9 mouse cellular contexts compared by ENCODE assay signal in genomic region chr17:32905239-32905638, GRCm38 (mm10). TPM values are rescaled to one million over a fixed set of nuclear protein-coding genes. Genes with fewer than 3 reads are reported as not detected.
A peak's percentile ranks its signal among the peaks of the same experiment; 100 is the strongest.
DNase-seq lines count a peak whose midpoint lies in the region; ATAC-seq and TF ChIP-seq lines count a peak whose summit lies in the region.
"Had no signal": no experiment of that assay in that cellular context is flagged by ENCODE, and none has a peak within 500 bp of the region (broad histone marks: within the 10 kb centered on the region; RNA-seq: fewer than 3 reads in every experiment).

No protein-coding gene starts in this region.

- no peak overlapping the region for H3K27ac ChIP-seq in forebrain, postnatal 0 days (ENCODE audit: low read depth, low read length)
- H3K27ac ChIP-seq in intestine, postnatal 0 days (ENCODE audit: low read depth, low read length) = no peak overlapping the region
- H3K27ac ChIP-seq in liver, embryonic 13.5 days = no peak overlapping the region

- ATAC-seq in forebrain, postnatal 0 days = no peak; the same call in 1 of the 2 replicates
- peak; percentile 78 for ATAC-seq in intestine, postnatal 0 days
- no peak for ATAC-seq in liver, embryonic 13.5 days (ENCODE audit: low read depth)

- peak overlapping the region; percentile 16; the same call in 1 of the 2 replicates for H3K4me3 ChIP-seq in forebrain, postnatal 0 days (ENCODE audit: low read depth, low read length)
- H3K4me3 ChIP-seq in intestine, postnatal 0 days (ENCODE audit: low read depth, low read length) = no peak overlapping the region
- no peak overlapping the region for H3K4me3 ChIP-seq in liver, embryonic 13.5 days (replicated peaks)
- H3K4me3 ChIP-seq: erythroblast, embryonic 14.5 days had no signal

- no peaks in the 10 kb centered on the region for H3K9me3 ChIP-seq in forebrain, postnatal 0 days (ENCODE audit: low read length)
- no peaks in the 10 kb centered on the region for H3K9me3 ChIP-seq in intestine, postnatal 0 days (ENCODE audit: control insufficient read depth)
- H3K9me3 ChIP-seq in liver, embryonic 13.5 days (replicated peaks) = no peaks in the 10 kb centered on the region

- no peaks in the 10 kb centered on the region for H3K27me3 ChIP-seq in forebrain, postnatal 0 days (ENCODE audit: insufficient read depth, low read length)
- no peaks in the 10 kb centered on the region for H3K27me3 ChIP-seq in intestine, postnatal 0 days (replicated peaks; ENCODE audit: control insufficient read depth, insufficient read depth, low read length)
- H3K27me3 ChIP-seq in liver, embryonic 13.5 days = 0 out of 2 replicates have a peak, but pooled peaks cover 3% of the 10 kb centered on the region

- H3K36me3 ChIP-seq in forebrain, postnatal 0 days (ENCODE audit: insufficient read depth) = no peaks in the 10 kb centered on the region
- no peaks in the 10 kb centered on the region for H3K36me3 ChIP-seq in intestine, postnatal 0 days (ENCODE audit: control insufficient read depth, insufficient read depth)
- H3K36me3 ChIP-seq in liver, embryonic 13.5 days = no peaks in the 10 kb centered on the region

- DNase-seq in right cerebral cortex, postnatal 10 days (ENCODE audit: low spot score in 2 of 2) = peak; percentile 25 to 44
- no peak for DNase-seq in right cerebral cortex, postnatal 25 days
- DNase-seq in cerebellum, adult 18-20 months = peak; percentile 63 to 72
- peak; percentile 44 for DNase-seq in forebrain, postnatal 0 days
- peak; percentile 16 for DNase-seq in liver, embryonic 13.5 days
- DNase-seq in natural killer cell, adult 2 months (ENCODE audit: low spot score in 2 of 2) = peak; percentile 32 to 46
- DNase-seq in thymus, postnatal 0 days (ENCODE audit: low spot score) = peak; percentile 57

- 10% methylated on average over 19 of the region's 19 CpGs for WGBS in forebrain, postnatal 0 days
- 15% methylated on average over 19 of the region's 19 CpGs for WGBS in intestine, postnatal 0 days
- 17% methylated on average over 19 of the region's 19 CpGs for WGBS in liver, embryonic 13.5 days (ENCODE audit: insufficient replicate concordance)

- H3K9ac ChIP-seq in forebrain, postnatal 0 days = peak overlapping the region; percentile 10
- H3K9ac ChIP-seq in intestine, postnatal 0 days (ENCODE audit: low read depth, low read length) = no peak overlapping the region
- H3K9ac ChIP-seq in liver, embryonic 13.5 days = no peak overlapping the region

- TF ChIP-seq CTCF in forebrain, postnatal 0 days (IDR thresholded peaks at IDR 0.05; ENCODE audit: low read depth) = peak; percentile 70
- TF ChIP-seq CTCF in intestine, postnatal 0 days (IDR thresholded peaks at IDR 0.05; ENCODE audit: low read depth) = peak; percentile 85

- peak overlapping the region; percentile 40 for H3K4me2 ChIP-seq in forebrain, postnatal 0 days (ENCODE audit: low read depth)
- peak overlapping the region; percentile 56 for H3K4me2 ChIP-seq in intestine, postnatal 0 days (replicated peaks; ENCODE audit: low read depth)
- H3K4me2 ChIP-seq in liver, embryonic 13.5 days = 0 out of 2 replicates have a peak overlapping the region, but pooled peaks have one; percentile 27

- no peaks in the 10 kb centered on the region for H3K4me1 ChIP-seq in forebrain, postnatal 0 days (ENCODE audit: insufficient read depth)
- H3K4me1 ChIP-seq in intestine, postnatal 0 days (replicated peaks; ENCODE audit: control insufficient read depth, insufficient read depth, low read length) = no peaks in the 10 kb centered on the region
- no peaks in the 10 kb centered on the region for H3K4me1 ChIP-seq in liver, embryonic 13.5 days (replicated peaks)

RNA-seq across cellular contexts. Expression of gene Cyp4f14, which starts 11.9 kb away (rescaled TPM):
- 0.31 and 0.62 TPM in 2 replicates for total RNA-seq in forebrain, postnatal 0 days (2014; rRNA removed)
- 0.38 and 0.48 TPM in 2 replicates for polyA plus RNA-seq in forebrain, postnatal 0 days (2015; fragmentation: Nextera tagmentation; extraction: Ambion mirVana)
- polyA plus RNA-seq in intestine, postnatal 0 days (2015; fragmentation: Nextera tagmentation; extraction: Ambion mirVana) = 1.7 and 1.9 TPM in 2 replicates
- polyA plus RNA-seq in liver, embryonic 13.5 days (2015; fragmentation: Nextera tagmentation; extraction: Ambion mirVana) = not detected in 2 replicates
- polyA plus RNA-seq in thymus, postnatal 0 days (2015; fragmentation: Nextera tagmentation; extraction: Ambion mirVana) = 0.06 and 0.17 TPM in 2 replicates
- polyA plus RNA-seq: erythroblast, embryonic 14.5 days had no signal

RNA-seq across cellular contexts. Expression of gene Zfp870, which starts 13.8 kb away (rescaled TPM):
- total RNA-seq in forebrain, postnatal 0 days (2014; rRNA removed) = 9.1 and 9.3 TPM in 2 replicates
- polyA plus RNA-seq in forebrain, postnatal 0 days (2015; fragmentation: Nextera tagmentation; extraction: Ambion mirVana) = 4.4 and 5.2 TPM in 2 replicates
- polyA plus RNA-seq in intestine, postnatal 0 days (2015; fragmentation: Nextera tagmentation; extraction: Ambion mirVana) = 2.9 and 3.0 TPM in 2 replicates
- polyA plus RNA-seq in liver, embryonic 13.5 days (2015; fragmentation: Nextera tagmentation; extraction: Ambion mirVana) = 1.9 and 2.0 TPM in 2 replicates
- polyA plus RNA-seq in thymus, postnatal 0 days (2015; fragmentation: Nextera tagmentation; extraction: Ambion mirVana) = 1.2 and 1.9 TPM in 2 replicates

RNA-seq across cellular contexts. Expression of gene Cyp4f13, which starts 42.0 kb away (rescaled TPM):
- total RNA-seq in forebrain, postnatal 0 days (2014; rRNA removed) = 6.9 and 7.1 TPM in 2 replicates
- polyA plus RNA-seq in forebrain, postnatal 0 days (2015; fragmentation: Nextera tagmentation; extraction: Ambion mirVana) = 6.9 and 7.8 TPM in 2 replicates
- 61.8 and 62.9 TPM in 2 replicates for polyA plus RNA-seq in intestine, postnatal 0 days (2015; fragmentation: Nextera tagmentation; extraction: Ambion mirVana)
- 4.0 and 5.0 TPM in 2 replicates for polyA plus RNA-seq in liver, embryonic 13.5 days (2015; fragmentation: Nextera tagmentation; extraction: Ambion mirVana)
- 11.1 and 14.0 TPM in 2 replicates for polyA plus RNA-seq in thymus, postnatal 0 days (2015; fragmentation: Nextera tagmentation; extraction: Ambion mirVana)
